Mouse (Mus musculus): ENCODE data around the gene Abhd17b. TPM values are rescaled to one million over a fixed set of nuclear protein-coding genes. Genes with fewer than 3 reads are reported as not detected.

Gene Abhd17b
- polyA plus RNA-seq, 1 experiment from 2014 or later, result 51.7 TPM

Other genes starting within 250 kb of the Abhd17b start
- gene Gda, start 179.7 kb upstream of the Abhd17b start, polyA plus RNA-seq (2016; fragmentation: Nextera tagmentation; extraction: Ambion mirVana), result 0.09 TPM in 1 of 2 replicates, not detected in the other
- 55.1 and 62.8 TPM in 2 replicates for gene 1110059E24Rik, start 209 bp upstream of the Abhd17b start, polyA plus RNA-seq (2016; fragmentation: Nextera tagmentation; extraction: Ambion mirVana)
- 105 and 113 TPM in 2 replicates for gene Cemip2, start 125.2 kb downstream of the Abhd17b start, polyA plus RNA-seq (2016; fragmentation: Nextera tagmentation; extraction: Ambion mirVana)